Mouse (Mus musculus) brain, embryonic 14.5 days (tissue): ENCODE data around the gene Nemf.

Experiments used
- CTCF ChIP-seq: fragments of 200-500 bp; IDR thresholded peaks from 2 replicates; pipeline ENCODE4 v1.5.1; 2012; ENCODE audit warnings: inconsistent platforms, mild to moderate bottlenecking, moderate library complexity, borderline replicate concordance; ENCODE audit not compliant: insufficient read depth, insufficient read length; ENCODE audit errors: extremely low read depth
- POLR2A ChIP-seq: fragments of 200-500 bp; IDR thresholded peaks from 2 replicates; pipeline ENCODE4 v1.6.1; 2012; ENCODE audit warnings: mild to moderate bottlenecking, inconsistent platforms, borderline replicate concordance; ENCODE audit not compliant: poor library complexity, insufficient read depth, insufficient read length, severe bottlenecking; ENCODE audit errors: extremely low read depth

DNA sequence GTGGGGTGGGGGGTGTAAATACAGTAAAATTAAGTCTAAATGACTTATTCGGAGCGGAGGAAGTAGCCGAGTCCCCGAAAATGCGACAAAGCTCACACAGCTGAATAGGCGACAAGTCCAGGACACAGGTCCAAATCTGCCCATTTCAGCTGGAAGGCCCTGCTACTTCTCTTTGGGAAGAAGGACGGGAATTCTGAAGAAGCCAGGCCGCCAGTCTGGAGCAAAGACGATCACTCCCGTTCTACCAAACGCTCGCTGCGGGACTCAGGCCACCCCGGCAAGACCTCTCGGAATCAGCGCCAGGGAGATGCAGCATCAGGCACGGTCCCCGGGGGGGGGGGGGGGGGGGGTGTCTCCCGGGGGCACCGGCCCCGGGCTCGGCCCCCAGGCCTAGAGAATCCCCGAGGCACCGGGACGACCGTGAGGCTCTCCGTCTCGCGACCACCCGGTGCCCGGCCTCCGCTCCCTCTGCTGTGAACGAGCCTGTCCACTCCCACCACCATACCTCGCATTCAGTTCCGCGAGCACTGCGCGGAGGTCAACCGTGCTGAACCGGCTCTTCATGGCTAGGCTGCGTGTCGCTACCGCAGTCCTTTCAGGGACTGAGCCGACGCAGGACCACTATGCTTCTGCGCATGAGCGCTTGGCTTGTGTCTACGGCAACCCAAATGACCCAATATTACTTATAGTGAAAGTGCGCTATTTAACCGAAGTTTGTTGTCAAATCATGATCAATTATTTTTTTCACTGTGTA lies at the start of gene Nemf:
- TF ChIP-seq POLR2A (peak; percentile 61; the same call in 1 of the 2 replicates), CTCF (no peak)
